Mouse (Mus musculus) retina, adult 2 months (tissue): ENCODE data around the gene Als2cl.

Experiments used
- DNase-seq: peaks from one replicate; pipeline ENCODE4 v3.0.0-alpha.2; 2012; ENCODE audit warnings: low read depth, low spot score

Als2cl gene

DNA sequence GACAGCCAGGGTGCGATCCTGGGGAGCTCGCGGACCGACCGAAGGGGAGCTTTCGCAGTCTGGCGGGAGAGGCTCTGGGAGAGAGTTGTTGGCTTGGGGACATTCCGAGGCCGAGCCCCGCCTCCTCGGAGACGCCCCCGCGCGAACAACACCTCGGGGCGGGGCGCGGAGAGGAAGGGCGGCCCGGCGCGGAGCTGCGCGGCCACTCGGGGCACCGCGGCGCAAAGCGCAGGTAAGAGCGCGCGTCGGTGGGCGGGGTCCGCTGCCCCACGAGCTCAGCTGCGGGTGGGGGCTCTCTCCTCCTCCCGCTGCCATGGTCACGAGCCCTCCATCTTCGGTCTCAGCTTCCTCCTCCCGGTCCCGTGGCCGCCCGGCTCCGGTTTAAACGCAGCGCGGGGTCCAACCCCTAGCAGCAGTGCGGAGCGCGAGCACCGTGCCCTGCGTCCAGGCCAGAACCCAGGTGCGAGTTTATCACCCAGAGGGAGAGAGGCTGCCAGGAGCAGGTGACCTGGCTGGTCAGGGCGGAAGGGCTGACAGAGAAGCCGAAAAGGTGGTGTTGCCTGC lies 410 bp downstream of the Als2cl start, which contains the start of gene Tmie:
Gene Tmie, minus strand, starts transcription at position 116 of the 564 bp plus-strand sequence.
- DNase-seq: no peak

DNA sequence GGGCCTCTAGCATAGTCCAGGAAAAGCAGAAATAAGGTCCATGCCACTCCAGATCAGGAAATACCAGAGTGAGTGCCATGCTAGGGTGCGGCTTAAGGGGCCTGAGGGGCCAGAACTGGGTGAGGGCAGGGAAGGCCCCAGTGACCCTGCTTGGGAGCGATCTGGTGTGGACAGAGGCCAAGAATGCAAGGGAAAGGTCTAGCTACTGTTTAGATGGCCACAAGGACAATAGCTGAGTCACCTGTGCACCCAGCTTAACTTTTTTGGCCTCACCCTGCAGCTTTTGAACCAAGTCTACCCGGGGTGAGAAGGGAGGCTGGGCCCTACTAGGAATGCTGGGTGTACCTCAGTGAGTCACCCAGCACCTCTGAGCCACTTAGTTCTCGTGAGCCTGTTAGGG lies 1.1 kb downstream of the Als2cl start:
- DNase-seq: no peak

DNA sequence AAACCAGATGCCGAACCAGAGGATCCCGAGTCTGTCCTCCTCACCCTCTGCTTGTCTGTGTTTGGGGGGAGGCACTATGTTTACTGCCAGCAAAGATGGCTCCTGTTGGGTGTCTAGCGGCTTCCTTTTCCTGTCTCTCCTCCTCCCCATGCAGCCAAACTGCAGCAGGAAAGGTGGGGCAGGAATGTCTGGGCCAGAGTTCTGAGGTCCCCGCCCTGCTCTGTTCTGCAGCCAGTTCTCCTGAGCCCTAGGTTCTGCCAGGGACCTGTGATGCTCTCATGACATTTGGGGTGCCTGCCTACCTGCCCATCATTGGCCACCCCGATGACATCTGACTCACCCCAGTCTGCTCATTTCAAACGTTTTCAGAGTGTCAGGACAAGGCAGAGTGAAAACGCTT lies 2.3 kb downstream of the Als2cl start:
- no peak for DNase-seq

DNA sequence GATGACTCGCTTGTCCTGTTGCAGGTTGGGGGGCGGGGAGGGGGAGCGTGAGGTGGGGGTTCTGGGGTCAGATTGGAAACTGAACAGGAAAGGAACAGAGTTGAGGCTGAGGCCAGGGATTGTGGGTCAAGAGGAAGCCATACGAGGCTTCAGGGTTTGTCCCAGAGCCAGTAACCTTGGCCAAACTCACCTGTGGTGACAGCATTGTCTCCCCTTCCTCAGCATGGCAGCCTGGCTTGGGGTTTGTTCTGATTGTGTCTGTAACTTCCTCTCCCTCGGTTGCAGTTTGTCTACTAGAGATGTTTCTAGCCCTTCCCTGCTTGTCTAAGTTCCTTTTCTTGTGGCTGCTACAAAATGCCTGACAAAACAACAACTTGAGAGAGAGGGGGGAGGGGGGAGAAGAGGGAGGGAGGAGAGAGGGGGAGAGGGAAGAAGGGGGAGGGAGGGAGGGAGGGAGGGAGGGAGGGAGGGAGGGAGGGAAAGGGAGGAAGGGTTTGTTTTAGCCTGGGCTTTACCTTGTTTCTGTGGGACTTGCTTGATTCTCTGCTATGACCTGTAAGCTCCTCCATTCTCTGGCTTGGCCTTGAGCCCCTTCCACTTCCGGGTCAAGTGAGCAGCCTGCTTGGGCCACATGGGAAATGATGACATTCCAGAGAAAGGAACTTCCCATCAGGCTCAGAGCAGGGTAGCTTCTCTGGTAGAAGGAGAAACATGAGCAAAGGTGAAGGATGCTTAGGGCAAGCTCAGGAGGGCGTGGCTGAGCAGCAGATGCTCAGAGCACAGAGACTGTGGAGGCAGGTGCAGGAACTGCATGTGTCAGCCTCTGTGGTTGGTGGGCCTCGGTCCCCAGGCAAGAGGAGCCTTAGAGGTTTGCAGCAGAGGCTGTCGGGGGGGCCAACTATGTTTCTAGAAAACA lies 8.0 kb downstream of the Als2cl start:
- no peak for DNase-seq

DNA sequence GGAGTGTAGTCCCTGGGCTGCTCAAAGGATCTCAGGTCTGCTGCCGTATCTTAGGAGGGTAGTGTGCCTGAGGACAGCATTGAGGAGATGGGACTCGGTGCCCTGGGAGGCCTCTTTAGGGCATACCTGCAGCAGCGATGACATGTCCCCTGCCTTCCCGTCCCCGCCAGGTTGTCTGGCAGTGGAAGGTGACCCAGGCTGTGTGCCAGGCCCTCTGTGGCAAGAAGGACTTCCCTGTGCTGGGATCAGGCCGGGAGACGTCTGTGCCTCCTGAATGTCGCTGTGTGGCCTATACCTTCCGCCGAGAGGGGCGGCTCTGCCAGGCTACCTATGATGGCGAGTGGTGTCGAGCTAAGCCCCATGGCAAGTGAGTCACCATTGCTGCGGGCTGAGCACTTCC lies 9.3 kb downstream of the Als2cl start:
- DNase-seq: no peak

DNA sequence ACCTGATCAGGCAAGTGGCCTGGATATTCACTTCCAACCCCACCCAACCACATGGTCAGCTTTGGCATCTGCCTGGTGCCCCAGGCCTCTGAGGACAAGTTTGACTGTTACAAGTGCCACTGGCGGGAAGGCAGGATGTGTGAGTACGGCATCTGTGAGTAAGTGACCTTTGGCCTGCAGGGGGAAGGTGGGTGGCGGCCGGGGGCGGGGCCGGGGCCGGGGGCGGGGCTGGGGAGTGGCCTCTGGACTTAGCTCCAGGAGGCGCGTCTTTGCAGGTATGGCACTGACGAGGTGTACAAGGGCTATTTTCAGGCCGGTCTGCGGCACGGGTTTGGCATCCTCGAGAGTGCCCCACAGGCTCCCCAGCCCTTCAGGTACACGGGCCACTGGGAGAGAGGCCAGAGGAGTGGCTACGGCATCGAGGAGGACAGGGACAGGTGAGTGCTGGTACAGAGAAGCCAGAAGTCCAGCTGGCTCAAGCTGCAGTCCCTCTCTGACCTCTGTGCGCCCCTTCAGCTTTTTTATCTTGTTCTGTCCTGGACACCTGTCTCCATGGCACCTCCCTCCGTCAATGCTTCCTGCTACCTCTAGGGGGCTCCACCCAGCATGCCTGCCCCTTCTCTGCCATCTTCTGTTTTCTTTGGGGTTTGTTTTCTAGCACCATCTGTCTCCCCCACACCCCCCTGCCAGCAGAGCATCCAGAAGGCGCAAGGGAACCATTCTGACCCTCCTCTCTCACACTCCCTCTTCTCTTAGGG lies 10.5 kb downstream of the Als2cl start:
- no peak for DNase-seq

DNA sequence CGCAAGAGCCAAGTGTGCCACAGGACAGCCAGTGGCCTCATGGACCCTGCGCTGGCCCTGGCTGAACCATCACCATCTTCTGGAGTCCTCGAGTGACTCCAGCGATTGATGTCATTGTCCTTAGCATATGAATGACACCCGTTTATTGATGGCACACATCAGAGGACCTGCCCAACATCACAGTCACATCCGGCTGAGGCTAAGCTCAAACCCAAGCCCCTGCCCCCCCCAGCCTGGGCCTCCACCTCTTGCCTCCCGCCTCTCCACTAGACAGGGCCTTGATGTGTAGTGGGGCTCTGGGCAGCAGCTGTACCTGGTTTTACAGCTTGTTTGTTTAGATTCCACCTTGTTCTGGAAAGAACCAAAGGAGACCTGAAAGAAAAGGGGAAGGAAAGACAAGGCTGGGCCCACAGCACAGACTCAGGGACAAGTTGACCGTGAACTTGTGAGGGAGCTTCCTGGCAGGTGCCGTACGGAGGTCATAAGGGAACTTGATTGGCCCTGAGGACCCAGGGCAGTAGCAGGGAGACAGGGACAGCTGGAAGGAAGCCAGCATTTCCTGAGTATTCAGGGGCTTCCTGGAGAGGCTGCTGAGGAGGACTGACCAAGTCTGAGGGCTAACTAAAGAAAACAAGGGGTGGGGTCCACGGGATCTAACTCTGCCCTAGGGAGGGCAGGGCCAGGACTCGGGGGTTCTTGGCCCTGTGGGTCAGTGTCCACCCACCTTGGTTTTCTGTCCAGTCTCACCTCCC lies 11.6 kb downstream of the Als2cl start:
- no peak for DNase-seq

DNA sequence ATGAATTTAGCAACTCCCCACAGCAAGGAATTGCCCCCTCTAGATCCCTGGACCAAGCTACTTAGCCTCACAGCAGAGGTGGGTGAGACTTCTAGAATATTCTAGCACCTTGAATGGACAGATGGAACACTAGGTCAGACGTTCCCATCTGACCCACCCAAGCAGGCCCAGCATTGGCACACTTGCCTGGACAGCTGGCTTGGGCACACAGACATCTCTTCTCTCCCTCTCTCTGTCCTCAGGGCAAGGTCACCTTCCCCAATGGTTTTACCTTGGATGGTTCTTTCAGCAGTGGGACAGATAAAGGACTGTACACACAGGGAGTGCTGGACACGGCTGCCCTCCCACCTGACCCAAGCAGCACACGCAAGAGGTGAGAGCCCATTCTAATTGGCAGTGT lies 12.9 kb downstream of the Als2cl start:
- no peak for DNase-seq

DNA sequence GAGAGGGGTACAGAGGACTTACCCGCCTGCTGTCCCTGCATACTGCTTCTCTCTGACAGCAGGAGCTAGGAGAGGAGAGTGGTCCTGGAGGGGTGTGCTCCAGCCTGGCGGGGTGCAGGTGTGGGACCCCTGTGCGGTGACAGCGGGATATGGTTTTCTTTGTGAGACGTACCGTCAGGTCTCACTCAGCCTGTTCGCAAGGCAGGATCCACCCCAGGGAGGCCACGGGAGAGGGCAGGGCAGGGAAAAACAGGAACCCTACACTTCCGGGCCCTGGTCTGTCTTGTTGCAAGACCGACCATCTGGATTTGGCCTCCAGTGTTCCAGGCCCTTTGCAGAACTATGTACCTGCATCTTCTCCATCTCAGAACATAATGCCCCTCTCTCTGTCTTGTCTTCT lies 13.8 kb downstream of the Als2cl start:
- no peak for DNase-seq

DNA sequence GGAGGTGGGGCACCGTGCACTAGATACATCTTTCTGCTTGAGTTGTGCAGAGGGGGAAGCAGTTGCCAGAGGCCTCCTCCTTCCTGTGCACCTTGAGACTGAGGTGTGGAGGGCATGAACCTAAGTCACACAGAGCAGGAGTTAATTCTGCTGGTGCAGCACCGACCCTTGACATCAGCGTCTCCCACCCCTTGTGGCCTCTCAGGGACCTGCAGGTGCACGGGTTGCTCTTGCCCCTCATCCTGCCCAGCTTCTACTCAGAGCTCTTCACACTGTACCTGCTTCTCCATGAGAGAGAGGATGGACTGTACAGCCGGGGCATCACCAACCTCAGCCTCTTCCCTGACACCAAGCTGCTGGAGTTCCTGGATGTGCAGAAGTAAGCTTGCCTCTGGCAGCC lies 15.8 kb downstream of the Als2cl start:
- DNase-seq: no peak

DNA sequence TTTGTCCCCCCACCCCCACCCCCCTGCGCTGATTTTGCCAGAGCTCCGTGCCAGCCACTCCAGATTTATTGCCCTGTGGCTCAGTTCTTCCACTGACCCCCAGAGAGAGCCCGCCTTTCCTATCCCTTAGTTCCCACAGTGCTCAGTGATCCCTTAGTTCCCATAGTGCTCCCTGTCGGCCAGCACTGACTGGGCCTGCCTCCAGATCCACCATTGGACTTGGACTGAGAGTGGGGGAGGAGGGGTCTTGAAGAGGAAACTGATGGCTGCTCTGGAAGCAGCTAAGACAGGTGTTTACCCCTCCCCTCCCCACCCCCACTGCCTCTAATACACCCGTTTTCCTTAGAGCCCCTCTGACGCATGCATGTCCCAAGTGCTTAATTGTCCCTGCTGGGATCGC lies 16.3 kb downstream of the Als2cl start:
- no peak for DNase-seq

DNA sequence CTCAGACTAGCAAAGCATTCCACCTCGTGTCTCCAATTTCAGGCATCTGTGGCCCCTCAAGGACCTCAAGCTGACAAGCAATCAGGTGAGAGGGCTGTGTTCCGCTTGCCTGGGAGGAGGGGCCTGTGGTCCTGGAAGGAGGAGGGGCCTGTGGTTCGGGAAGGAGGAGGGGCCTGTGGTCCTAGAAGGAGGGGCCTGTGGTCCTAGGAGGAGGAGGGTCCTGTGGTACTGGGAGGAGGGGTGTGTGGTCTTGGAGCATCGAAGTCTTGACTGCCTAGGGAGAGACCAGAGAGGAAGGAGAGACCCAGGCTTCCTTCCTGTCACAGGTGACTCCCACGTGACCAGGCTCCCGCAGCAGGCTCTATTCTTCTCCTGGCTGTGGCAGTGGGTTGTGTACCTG lies 16.9 kb downstream of the Als2cl start:
- no peak for DNase-seq

DNA sequence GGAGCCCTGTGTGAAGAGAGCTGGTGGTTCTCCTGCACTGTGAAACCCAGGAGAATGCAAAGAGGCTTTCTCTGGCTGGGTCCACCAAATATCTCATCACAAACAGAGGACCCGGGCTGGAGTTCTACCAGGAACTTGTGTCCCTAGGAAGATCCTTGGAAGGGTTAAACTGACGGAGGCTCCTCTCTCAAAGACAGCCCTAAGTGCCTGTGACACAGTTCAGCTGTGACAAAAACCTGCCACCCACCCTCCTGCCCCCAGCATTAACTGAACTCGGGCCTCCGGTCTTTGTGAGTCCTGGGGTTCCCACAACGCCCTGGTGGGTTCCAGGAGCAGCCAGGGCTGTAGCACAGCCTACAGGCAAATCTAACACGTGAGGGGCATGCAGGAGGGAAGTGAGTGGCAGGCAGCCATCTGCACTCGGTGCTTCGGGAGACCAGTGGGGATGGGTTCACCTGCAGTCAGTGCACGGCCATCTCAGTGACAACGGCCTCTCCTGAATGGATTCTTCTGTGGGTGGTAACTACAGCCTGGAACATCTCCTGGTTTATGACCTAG lies 19.9 kb downstream of the Als2cl start:
- DNase-seq: no peak

DNA sequence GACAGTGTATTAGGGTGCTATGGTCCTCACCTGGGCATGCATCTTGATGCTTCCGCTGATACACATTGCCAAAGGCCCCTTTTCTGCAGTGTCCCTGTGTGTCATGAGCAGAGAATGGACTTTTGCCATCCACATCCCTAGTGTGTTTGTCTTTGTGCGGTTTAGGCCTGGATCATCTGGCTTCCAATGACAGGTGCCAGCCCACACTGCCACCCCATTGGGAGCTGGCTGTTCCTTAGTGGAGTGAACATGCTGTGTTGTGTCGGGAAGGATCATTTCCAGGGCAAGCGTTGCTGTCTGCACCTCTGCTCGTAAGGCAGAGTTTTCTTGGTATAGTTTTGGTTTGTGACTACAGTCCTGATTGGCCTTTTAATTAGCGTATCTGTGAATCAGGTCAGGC lies 21.5 kb downstream of the Als2cl start:
- no peak for DNase-seq

DNA sequence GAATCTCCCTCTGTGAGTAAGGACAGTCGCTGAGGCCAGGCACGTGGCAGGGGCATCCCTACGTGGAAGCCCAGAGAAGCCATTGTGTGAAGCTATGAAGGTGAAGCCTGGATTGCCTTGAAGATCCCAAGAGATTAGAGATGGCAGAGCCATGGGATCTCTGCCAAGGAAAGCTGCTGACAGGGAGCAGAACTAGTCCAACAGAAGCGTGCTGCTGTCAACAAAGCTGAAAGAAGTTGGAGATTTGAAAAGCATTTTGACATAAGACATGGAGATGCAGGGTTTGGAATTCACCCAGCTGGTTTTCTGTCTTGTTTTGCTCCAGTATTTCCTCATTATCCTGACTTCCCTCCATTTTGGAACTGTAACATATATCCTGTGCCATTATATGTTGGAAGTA lies 22.6 kb downstream of the Als2cl start:
- no peak for DNase-seq

DNA sequence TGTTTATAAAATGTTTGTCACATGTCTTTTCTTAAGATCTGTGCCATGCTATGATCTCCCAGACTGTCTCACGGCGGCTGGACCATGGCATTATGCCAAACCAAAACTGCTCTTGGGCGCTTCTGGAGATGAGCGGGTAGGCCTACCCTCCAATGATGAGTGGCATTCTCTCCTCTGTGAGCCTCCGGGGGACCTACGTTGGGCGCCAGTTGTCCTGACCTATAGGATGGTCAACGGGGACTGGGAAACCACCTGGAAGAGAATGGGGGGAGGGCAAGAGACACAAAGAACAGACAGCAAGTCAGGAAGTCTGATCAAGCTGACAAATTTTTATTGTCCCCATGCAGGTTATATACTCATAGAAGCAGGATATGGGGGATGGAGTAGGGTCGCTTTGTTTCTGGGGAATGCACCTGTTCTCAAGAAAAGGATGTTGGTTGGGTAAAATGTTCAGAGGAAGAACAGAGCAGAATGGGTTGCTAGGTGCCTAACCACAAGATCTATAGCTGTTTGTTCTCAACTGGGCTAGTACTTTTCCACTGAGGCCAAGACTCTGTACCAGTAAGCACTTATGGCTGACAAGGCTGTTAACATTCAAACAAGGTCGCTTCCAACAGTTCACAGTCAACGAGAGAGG lies 27.6 kb downstream of the Als2cl start:
- DNase-seq: no peak

DNA sequence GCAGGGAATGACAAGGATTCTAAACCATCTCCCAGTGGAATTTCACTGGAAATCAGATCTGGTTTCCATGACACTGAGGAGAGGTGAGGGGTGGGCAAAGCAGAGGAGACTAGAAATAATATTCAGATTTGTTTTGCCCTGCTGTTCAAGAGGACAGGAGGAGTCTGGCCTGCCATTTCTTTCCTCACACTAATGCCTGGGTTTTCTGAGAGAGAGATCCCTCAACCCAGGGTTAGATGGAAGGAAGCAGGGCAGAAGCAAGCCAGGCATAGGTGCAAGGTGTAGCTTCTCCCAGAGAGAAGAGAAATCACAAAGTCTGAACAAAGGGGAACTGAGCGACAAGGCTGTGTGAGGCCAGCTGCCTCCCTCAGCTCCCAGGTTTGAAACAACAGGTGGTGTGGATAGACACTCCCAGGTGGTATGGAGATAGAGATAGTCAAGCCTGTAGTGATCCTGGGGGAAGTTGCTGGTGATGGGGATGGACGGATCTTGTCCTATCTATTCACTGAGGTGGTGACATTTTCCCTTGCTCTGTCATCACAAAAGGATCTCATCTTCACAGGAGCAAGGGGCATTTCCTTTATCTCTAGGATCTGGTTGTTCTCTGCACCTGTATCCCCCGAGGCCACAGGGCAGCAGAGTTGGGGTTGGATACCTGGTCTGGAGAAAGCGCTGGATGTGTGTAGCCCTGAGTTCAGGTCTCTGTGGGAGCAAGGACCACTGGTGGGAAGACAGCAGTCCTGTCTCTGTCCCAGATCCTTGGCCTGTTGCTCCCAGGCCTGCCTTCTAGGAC lies 28.4 kb downstream of the Als2cl start:
- no peak for DNase-seq

DNA sequence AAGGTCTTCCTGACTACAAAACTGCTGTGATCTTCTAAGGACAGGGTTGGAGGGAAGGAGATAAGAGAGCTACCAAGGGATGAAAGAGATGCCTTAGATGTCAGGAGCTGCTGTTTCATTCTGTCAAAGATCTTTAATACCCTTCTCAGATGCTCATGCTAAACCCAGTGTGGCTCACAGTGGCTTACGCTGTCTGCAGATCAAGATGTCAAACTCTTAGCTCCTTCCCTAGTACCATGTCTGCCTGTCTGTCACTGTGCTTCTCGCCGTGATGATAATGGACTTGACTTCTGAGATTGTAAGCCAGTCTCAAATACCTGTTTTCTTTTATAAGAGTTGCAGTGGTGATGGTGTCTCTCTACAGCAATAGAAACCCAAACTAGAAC lies 29.0 kb downstream of the Als2cl start:
- no peak for DNase-seq

DNA sequence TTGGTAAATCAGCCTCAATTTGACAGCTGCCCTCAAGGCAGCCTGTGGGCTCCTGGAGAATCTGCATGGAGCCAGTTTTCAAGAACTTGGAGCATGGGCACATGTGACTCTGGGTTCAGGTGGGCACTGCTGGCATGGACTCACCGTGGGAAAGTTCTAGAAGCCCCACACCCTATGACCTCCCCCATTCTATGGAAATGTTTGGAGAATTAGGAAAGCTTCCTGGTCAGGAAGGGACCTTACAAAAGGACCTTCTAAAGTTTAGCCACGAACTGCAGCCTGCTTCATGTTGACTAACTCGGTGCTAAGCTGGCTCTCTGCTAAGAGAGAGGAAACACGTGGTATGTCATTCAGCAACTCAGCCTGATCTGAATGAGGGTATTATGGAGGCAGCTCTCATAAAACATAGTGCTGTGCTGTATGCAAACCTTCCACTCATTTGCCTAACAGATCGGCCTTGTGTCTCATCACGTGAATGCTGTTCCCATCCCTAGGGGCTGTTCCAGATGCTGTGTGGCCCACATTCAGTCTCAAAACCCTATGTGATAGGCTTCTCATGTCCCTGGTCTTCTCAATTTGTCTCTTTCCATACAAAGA lies 29.8 kb downstream of the Als2cl start:
- no peak for DNase-seq
